Comparison of ENCODE assay signal across 8 mouse cellular contexts in the genomic region with DNA sequence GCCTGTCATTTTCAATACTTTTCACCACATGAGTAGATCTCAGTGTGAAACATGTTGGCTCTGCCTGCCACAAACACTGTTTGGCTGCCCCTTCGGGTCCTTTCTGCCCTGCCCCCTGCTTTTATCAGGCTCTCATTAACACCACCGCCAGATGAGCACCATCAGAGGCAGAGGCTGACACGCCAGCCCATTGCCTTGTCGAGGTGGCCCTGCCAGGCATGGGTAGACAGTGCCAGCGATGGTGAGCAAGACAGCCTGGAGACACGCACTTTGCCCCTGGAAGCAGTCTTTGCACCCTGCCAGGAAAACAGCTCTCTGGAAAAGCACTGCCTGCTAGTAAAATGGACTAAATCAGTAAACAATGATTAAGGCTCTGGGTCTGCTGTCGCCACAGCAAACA.
DNase-seq lines count a peak whose midpoint lies in the region; ATAC-seq lines count a peak whose summit lies in the region.

No protein-coding gene starts in this region.

- no peaks in the 10 kb centered on the region for H3K9me3 ChIP-seq in limb, embryonic 10.5 days (replicated peaks)
- no peaks in the 10 kb centered on the region for H3K9me3 ChIP-seq in neural tube, embryonic 13.5 days

- WGBS in limb, embryonic 10.5 days: 23% methylated on average over 7 of the region's 7 CpGs
- WGBS in neural tube, embryonic 13.5 days: 21% methylated on average over 7 of the region's 7 CpGs

- H3K4me3 ChIP-seq in limb, embryonic 10.5 days: no peak overlapping the region
- no peak overlapping the region for H3K4me3 ChIP-seq in neural tube, embryonic 13.5 days

- no peak overlapping the region for H3K9ac ChIP-seq in neural tube, embryonic 13.5 days

- 0 out of 2 replicates have a peak overlapping the region, but pooled peaks have one; percentile 53 for H3K27ac ChIP-seq in limb, embryonic 10.5 days
- H3K27ac ChIP-seq in neural tube, embryonic 13.5 days (replicated peaks): no peak overlapping the region; the same call in 1 of the 2 replicates

- no peak overlapping the region for H3K4me2 ChIP-seq in neural tube, embryonic 13.5 days

- peak; percentile 20 for DNase-seq in adrenal gland, adult 2 months
- no peak for DNase-seq in adrenal gland, postnatal 4 days (ENCODE audit: low spot score in 2 of 2)
- DNase-seq in right cerebral cortex, postnatal 4 days: peak; percentile 7
- DNase-seq in right cerebral cortex, postnatal 25 days: no peak
- DNase-seq in limb, embryonic 10.5 days (ENCODE audit: low spot score): no peak
- no peak for DNase-seq in layer of hippocampus, postnatal 25 days (ENCODE audit: extremely low spot score in 1 of 2, low spot score in 1 of 2)
- DNase-seq in ovary, postnatal 14 days (ENCODE audit: low spot score): no peak

- 0 out of 2 replicates have a peak, but pooled peaks have one; percentile 52 for ATAC-seq in neural tube, embryonic 13.5 days (ENCODE audit: low read depth)

- H3K27me3 ChIP-seq in limb, embryonic 10.5 days (ENCODE audit: low read depth, poor library complexity, severe bottlenecking): no peaks in the 10 kb centered on the region
- no peaks in the 10 kb centered on the region for H3K27me3 ChIP-seq in neural tube, embryonic 13.5 days

- H3K4me1 ChIP-seq in limb, embryonic 10.5 days: peaks cover 7% of the 10 kb centered on the region
- H3K4me1 ChIP-seq in neural tube, embryonic 13.5 days (replicated peaks): peaks cover 12% of the 10 kb centered on the region

- H3K36me3 ChIP-seq in limb, embryonic 10.5 days: no peaks in the 10 kb centered on the region
- H3K36me3 ChIP-seq in neural tube, embryonic 13.5 days: no peaks in the 10 kb centered on the region

Comparison
In these comparisons a context has a peak if more than half of its experiments do, and no peak if none do; other contexts are left out.
1. DNase-seq: peak in adrenal gland, adult 2 months (single experiment) and right cerebral cortex, postnatal 4 days (single experiment); none in adrenal gland, postnatal 4 days (0 of 2), right cerebral cortex, postnatal 25 days (single experiment), limb, embryonic 10.5 days (single experiment), layer of hippocampus, postnatal 25 days (0 of 2) and ovary, postnatal 14 days (single experiment).